Mouse (Mus musculus) yolk sac, embryonic 10.5 days (tissue): Measurements from ENCODE around the gene Rdh1.

Experiments used
- DNase-seq: peaks from one replicate; pipeline ENCODE4 v3.0.0-alpha.2; 2017; ENCODE audit warnings: low spot score

The Rdh1 gene

GRCm38 (mm10) chr10:127759181-127760110 lies at the start of gene Rdh1, which contains the start of gene Rdh16f1:
Gene Rdh1 (plus strand): TSS chr10:127759721.
Gene Rdh16f1 (plus strand): TSS chr10:127759787.
- no peak for DNase-seq

- DNase-seq = no peak
Measured at GRCm38 (mm10) chr10:127710331-127710730, 49.2 kb upstream of the Rdh1 start.

- DNase-seq = no peak
Measured at GRCm38 (mm10) chr10:127712736-127713135, 46.8 kb upstream of the Rdh1 start.

- DNase-seq = no peak
Measured at GRCm38 (mm10) chr10:127721671-127722418, 37.7 kb upstream of the Rdh1 start.

GRCm38 (mm10) chr10:127724178-127724577 lies 35.3 kb upstream of the Rdh1 start, which contains the start of gene Tac2:
Gene Tac2 (plus strand): TSS chr10:127724478.
- no peak for DNase-seq

GRCm38 (mm10) chr10:127725136-127725535 lies 34.4 kb upstream of the Rdh1 start:
- DNase-seq = no peak

- no peak for DNase-seq
Measured at GRCm38 (mm10) chr10:127728437-127728836, 31.1 kb upstream of the Rdh1 start.

- DNase-seq = no peak
Measured at GRCm38 (mm10) chr10:127730285-127730932, 29.1 kb upstream of the Rdh1 start.

GRCm38 (mm10) chr10:127730933-127731310 lies 28.6 kb upstream of the Rdh1 start:
- DNase-seq = no peak

- DNase-seq = no peak
Measured at GRCm38 (mm10) chr10:127731397-127731796, 28.1 kb upstream of the Rdh1 start.

- DNase-seq = no peak
Measured at GRCm38 (mm10) chr10:127734434-127734833, 25.1 kb upstream of the Rdh1 start.

GRCm38 (mm10) chr10:127736266-127736665 lies 23.3 kb upstream of the Rdh1 start:
- no peak for DNase-seq

GRCm38 (mm10) chr10:127736916-127737315 lies 22.6 kb upstream of the Rdh1 start:
- no peak for DNase-seq

- no peak for DNase-seq
Measured at GRCm38 (mm10) chr10:127737552-127737951, 22.0 kb upstream of the Rdh1 start.

GRCm38 (mm10) chr10:127738151-127738882 lies 21.2 kb upstream of the Rdh1 start:
- peak; percentile 86 for DNase-seq

GRCm38 (mm10) chr10:127739083-127739660 lies 20.3 kb upstream of the Rdh1 start, which contains the start of gene Zbtb39:
Gene Zbtb39 (plus strand): TSS chr10:127739538.
- peak; percentile 84 for DNase-seq

GRCm38 (mm10) chr10:127739661-127740161 lies 19.8 kb upstream of the Rdh1 start:
- DNase-seq = no peak

- DNase-seq = no peak
Measured at GRCm38 (mm10) chr10:127744661-127745060, 14.9 kb upstream of the Rdh1 start.

- no peak for DNase-seq
Measured at GRCm38 (mm10) chr10:127745886-127746285, 13.6 kb upstream of the Rdh1 start.

GRCm38 (mm10) chr10:127747254-127747653 lies 12.3 kb upstream of the Rdh1 start:
- DNase-seq = no peak
